Mouse (Mus musculus) embryonic fibroblast, embryonic 13.5 days (primary cell): ENCODE results near the gene Ei24.

Experiments used
- CTCF ChIP-seq: IDR thresholded peaks from 2 replicates; pipeline ENCODE4 v1.5.1; 2011; ENCODE audit warnings: mild to moderate bottlenecking, control low read depth, low read length, moderate library complexity, borderline replicate concordance; ENCODE audit not compliant: insufficient read depth
- POLR2A ChIP-seq: IDR thresholded peaks from 2 replicates; pipeline ENCODE4 v1.6.1; 2011; ENCODE audit warnings: low read depth, mild to moderate bottlenecking, control low read depth, low read length, moderate library complexity

GRCm38 (mm10) chr9:36768156-36769047 is 28.8 kb downstream of the Ei24 start:
- TF ChIP-seq CTCF: no peak
- 0 out of 2 replicates have a peak, but pooled peaks have one; percentile 42 for TF ChIP-seq POLR2A
